Mouse (Mus musculus): Measurements from ENCODE around the gene Hnrnpr. TPM values are rescaled to one million over a fixed set of nuclear protein-coding genes. Genes with fewer than 3 reads are reported as not detected.

The Hnrnpr gene
- 215 and 234 TPM in 2 replicates for polyA plus RNA-seq (2015; fragmentation: Nextera tagmentation; extraction: Ambion mirVana)

DNA sequence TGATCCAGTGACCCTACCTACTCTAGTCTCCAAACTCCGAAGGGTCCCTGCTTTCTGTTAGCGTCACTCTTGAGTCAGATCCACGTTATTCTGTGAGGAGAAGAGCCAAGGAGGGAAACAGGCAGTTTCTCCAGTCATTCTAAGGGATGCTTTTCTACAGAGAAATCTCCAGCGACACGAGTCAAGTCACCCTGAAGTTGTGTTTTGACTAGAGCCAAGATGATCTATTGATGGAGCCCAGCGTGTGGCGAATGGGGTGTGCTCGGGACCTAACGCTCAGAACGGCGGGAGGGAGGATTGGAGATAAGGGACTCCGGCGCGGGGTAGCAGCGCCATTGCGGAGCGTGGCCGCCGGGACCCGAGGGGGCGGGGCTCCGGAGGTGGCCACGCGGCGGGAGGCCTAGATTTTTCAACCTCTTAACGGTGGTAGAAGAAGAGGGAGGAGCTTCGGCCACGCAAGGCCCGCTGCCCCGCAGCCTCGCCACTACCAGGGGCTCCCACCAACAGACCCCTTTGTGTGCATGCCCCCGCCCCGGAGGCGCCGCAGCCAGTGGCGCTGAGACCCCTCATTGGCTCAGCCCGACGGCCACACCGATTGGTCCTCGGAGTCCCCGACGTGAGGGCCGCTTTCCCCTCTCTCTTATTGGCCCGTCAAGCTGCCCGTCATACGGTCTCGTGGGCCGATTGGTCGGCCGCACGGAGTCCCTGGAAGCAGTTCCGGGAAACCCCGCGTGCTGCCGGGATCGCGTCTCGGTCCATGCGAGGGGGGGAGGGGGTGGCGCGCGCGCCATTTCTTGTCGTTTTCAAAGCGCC lies at the start of gene Hnrnpr:
TSS of gene Hnrnpr (plus strand) at position 714 of the 813 bp plus-strand sequence.
- Histone ChIP-seq H3K4me3 (peak within 1 kb of the TSS; percentile 100), H3K27me3 (no peaks in the 10 kb centered on the region)
- WGBS = under 1% methylated on average over 59 of the region's 65 CpGs

DNA sequence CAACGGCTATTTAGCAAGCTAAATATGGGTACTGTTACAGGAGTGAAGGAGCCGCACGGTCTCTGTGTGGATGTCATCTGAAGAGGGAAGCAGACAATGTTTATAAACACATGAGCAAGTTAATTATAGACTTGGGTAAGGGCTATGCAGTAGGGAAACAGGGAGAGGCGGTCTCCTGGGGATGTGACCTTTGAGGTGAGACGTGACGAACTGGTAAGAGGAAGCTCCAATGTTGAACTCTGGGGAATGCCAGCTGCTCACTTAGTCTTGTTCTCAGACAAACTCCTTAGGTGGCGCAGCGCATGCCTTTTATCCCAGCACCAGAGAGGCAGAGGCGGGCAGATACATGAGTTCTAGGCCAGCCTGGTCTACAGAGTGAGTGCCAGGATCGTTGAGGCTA lies 48.8 kb upstream of the Hnrnpr start:
- 80% methylated on average over 10 of the region's 10 CpGs for WGBS
- Histone ChIP-seq H3K9me3 (no peaks in the 10 kb centered on the region), H3K4me3 (no peak overlapping the region), H3K4me2 (no peak overlapping the region), H3K36me3 (no peaks in the 10 kb centered on the region), H3K9ac (no peak overlapping the region), H3K27me3 (no peaks in the 10 kb centered on the region), H3K27ac (replicated peaks) (no peak overlapping the region), H3K4me1 (replicated peaks) (0 out of 2 replicates have a peak, but pooled peaks cover 4% of the 10 kb centered on the region)
- no peak for ATAC-seq (ENCODE audit: low read depth)

More for the DNA sequence above, at the start of gene Hnrnpr:
- H3K9ac ChIP-seq = peak within 1 kb of the TSS; percentile 99
- ATAC-seq (ENCODE audit: low read depth) = peak; percentile 100
- peak within 1 kb of the TSS; percentile 99 for H3K27ac ChIP-seq (replicated peaks)
- H3K4me2 ChIP-seq = peak within 1 kb of the TSS; percentile 80
- H3K4me1 ChIP-seq (replicated peaks) = peaks cover 46% of the 10 kb centered on the region
- H3K36me3 ChIP-seq = no peaks in the 10 kb centered on the region
- no peaks in the 10 kb centered on the region for H3K9me3 ChIP-seq

- Histone ChIP-seq H3K9ac (no peak overlapping the region), H3K4me1 (replicated peaks) (0 out of 2 replicates have a peak, but pooled peaks cover 4% of the 10 kb centered on the region), H3K4me2 (no peak overlapping the region), H3K36me3 (no peaks in the 10 kb centered on the region), H3K27ac (replicated peaks) (no peak overlapping the region), H3K27me3 (no peaks in the 10 kb centered on the region), H3K4me3 (no peak overlapping the region), H3K9me3 (no peaks in the 10 kb centered on the region)
- ATAC-seq (ENCODE audit: low read depth) = no peak
- WGBS = 96% methylated on average over 4 of the region's 4 CpGs
Observed at GRCm38 (mm10) chr4:136263555-136263954, 47.2 kb upstream of the Hnrnpr start.

DNA sequence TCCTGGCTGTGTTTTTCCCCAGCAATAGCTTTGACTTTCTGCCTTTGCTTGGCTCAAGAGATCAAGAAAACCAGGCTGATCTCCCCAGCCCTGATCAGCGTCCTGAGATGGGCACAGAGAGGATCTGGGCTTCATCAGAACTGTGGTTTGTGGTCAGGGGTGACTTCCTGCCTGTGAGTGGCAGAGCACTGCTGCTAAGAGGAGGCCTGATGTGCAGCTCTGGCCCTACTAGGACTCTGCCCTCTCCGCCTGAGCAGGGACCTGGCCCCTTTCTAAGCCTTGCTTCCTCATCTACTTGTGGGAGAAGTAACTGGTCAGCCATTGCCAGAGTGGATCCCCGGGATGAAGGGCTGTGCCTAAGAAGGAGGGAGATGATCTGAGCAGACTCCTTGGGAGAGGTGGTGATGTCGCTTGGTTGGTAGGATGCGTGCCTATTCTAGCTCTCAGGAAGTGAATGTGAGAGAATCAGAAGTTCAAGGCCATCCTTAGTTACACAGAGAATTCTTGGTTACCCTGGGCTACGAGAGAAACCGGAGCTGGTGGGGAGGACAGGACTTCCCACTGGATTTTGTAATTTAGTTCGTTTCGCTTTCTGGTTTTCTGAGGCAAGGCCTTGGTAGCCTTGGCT lies 43.9 kb upstream of the Hnrnpr start:
- no peak overlapping the region for H3K4me2 ChIP-seq
- ATAC-seq (ENCODE audit: low read depth) = no peak
- H3K9me3 ChIP-seq = no peaks in the 10 kb centered on the region
- H3K9ac ChIP-seq = no peak overlapping the region
- H3K27me3 ChIP-seq = no peaks in the 10 kb centered on the region
- H3K27ac ChIP-seq (replicated peaks) = no peak overlapping the region
- H3K4me3 ChIP-seq = no peak overlapping the region
- H3K36me3 ChIP-seq = no peaks in the 10 kb centered on the region
- 82% methylated on average over 9 of the region's 9 CpGs for WGBS
- no peaks in the 10 kb centered on the region for H3K4me1 ChIP-seq (replicated peaks)

DNA sequence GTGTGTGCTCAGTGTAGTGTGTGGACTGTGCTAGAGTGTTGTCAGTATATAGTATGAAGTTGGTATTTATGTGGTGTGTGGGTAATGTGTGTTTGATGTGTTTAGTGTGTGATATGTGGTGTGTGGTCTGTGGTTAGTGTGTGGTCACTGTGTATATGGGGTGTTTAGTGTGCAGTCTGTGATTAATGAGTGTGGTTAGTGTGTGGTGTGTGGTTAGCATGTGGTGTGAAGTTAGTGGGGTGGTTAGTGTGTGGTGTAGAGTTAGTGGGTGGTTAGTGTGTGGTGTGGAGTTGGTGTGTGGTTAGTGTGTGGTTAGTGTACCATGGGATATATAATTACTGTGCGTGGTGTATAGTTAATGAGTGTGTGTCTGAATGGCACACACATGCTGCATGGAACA lies 41.8 kb upstream of the Hnrnpr start:
- Histone ChIP-seq H3K27ac (replicated peaks) (no peak overlapping the region), H3K4me2 (no peak overlapping the region), H3K36me3 (no peaks in the 10 kb centered on the region; the same call in 1 of the 2 replicates), H3K9ac (0 out of 2 replicates have a peak overlapping the region, but pooled peaks have one; percentile 5), H3K4me3 (no peak overlapping the region), H3K4me1 (replicated peaks) (no peaks in the 10 kb centered on the region), H3K27me3 (no peaks in the 10 kb centered on the region), H3K9me3 (peaks cover 13% of the 10 kb centered on the region)
- no peak for ATAC-seq (ENCODE audit: low read depth)
- 90% methylated on average over 1 of the region's 1 CpGs for WGBS

DNA sequence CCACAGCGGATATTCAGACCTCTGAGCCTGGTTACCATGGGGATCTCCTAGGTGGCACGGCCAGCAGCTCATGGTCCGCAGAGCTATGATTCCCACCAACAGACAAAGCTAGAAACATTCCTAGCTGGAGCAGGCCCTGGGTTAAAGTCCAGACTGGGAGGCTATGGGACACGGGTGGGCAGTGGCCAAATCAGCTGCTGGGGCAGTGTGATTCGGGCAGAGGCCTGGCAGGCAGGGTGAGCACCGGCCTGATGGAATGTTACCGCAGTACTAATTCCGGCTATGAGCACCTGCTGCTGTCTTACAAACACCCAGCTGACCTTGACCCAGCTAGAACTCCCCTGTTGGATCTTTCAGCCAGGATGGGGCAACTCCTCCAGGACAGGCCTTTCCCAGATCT lies 40.1 kb upstream of the Hnrnpr start:
- WGBS = 89% methylated on average over 8 of the region's 8 CpGs
- Histone ChIP-seq H3K36me3 (no peaks in the 10 kb centered on the region; the same call in 1 of the 2 replicates), H3K9me3 (peaks cover 13% of the 10 kb centered on the region)

DNA sequence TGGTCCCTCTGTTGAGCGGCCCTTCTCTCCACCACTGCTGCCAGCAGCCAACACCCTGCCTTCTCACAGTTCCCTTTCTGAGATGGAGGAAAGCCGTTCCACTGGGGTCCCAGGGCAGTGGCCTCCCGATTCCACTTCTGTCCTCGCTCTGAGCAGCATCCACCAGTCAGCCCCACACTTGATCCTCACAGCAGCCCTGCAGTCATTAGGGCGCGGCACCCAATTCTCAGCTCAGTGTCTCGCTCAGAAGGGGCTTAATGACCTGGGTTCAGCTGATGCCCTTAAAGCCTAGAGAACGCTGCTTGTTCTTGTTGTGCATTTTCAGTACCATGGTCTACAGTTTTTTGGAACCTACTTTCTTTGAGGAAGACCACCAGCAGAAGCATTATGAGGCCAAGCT lies 29.6 kb upstream of the Hnrnpr start:
- no peak overlapping the region for H3K9ac ChIP-seq
- H3K27ac ChIP-seq (replicated peaks) = no peak overlapping the region
- no peak for ATAC-seq (ENCODE audit: low read depth)
- H3K27me3 ChIP-seq = no peaks in the 10 kb centered on the region
- H3K4me1 ChIP-seq (replicated peaks) = peaks cover 29% of the 10 kb centered on the region
- no peaks in the 10 kb centered on the region for H3K36me3 ChIP-seq
- no peaks in the 10 kb centered on the region for H3K9me3 ChIP-seq
- 78% methylated on average over 8 of the region's 8 CpGs for WGBS
- H3K4me3 ChIP-seq = no peak overlapping the region
- no peak overlapping the region for H3K4me2 ChIP-seq

More for the DNA sequence above, 40.1 kb upstream of the Hnrnpr start:
- H3K27ac ChIP-seq (replicated peaks) = no peak overlapping the region
- H3K4me2 ChIP-seq = no peak overlapping the region
- no peak overlapping the region for H3K4me3 ChIP-seq
- no peak for ATAC-seq (ENCODE audit: low read depth)
- no peaks in the 10 kb centered on the region for H3K27me3 ChIP-seq
- no peak overlapping the region for H3K9ac ChIP-seq
- H3K4me1 ChIP-seq (replicated peaks) = no peaks in the 10 kb centered on the region

GRCm38 (mm10) chr4:136281611-136282010 lies 29.1 kb upstream of the Hnrnpr start:
- peaks cover 33% of the 10 kb centered on the region for H3K4me1 ChIP-seq (replicated peaks)
- no peak overlapping the region for H3K9ac ChIP-seq
- no peaks in the 10 kb centered on the region for H3K9me3 ChIP-seq
- H3K27ac ChIP-seq (replicated peaks) = no peak overlapping the region
- no peak overlapping the region for H3K4me3 ChIP-seq
- no peak for ATAC-seq (ENCODE audit: low read depth)
- H3K27me3 ChIP-seq = no peaks in the 10 kb centered on the region
- 64% methylated on average over 9 of the region's 9 CpGs for WGBS
- H3K36me3 ChIP-seq = no peaks in the 10 kb centered on the region
- H3K4me2 ChIP-seq = no peak overlapping the region

DNA sequence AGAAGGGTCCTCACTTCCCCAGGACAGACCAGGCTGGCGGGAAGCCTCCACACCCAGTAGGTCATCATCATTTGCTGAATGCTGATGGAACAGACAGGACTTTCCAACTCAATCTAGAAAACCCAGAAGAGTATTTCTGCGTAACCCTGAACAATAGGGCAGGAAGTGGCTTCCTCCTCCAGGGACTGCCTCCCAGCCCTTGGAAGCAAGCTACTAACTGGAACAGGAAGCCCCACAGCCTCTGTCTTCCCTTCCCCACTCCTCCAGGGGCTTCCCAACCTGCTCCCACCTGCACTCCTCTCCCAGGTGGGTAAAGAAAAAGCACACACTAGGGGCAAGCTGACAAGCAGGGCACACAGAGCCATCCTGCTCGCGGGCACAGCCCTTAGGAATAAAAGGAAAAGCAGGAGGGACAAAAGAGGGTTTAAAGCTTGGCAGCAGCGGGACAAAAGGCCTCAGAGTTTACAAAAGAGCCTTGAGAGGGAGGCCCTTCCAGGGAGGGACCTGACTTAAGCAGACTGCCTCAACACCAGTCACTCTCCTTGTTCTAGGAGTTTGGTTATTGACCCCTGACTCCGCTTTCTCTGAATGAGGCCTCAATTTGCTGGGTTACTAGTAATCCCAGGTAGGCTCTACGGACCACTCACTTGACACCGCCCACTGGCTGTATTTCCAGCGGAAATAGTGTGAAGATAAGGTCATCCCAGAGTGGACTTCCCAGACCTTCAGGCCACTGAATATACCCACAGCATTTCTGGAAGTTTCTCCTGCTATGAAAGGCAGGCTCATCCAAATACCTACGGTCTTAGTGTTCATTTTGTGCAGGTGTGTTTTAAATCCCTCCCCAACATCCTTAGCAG lies 27.9 kb upstream of the Hnrnpr start:
- H3K4me2 ChIP-seq = no peak overlapping the region

GRCm38 (mm10) chr4:136283783-136284182 lies 27.0 kb upstream of the Hnrnpr start:
- Histone ChIP-seq H3K36me3 (peaks cover 16% of the 10 kb centered on the region), H3K4me1 (replicated peaks) (peaks cover 46% of the 10 kb centered on the region), H3K4me3 (peak overlapping the region; percentile 80; the same call in 1 of the 2 replicates), H3K4me2 (peak overlapping the region; percentile 97), H3K27me3 (peaks cover 10% of the 10 kb centered on the region), H3K27ac (replicated peaks) (peak overlapping the region; percentile 96), H3K9me3 (peaks cover 7% of the 10 kb centered on the region; the same call in 1 of the 2 replicates), H3K9ac (no peak overlapping the region)
- no peak for ATAC-seq (ENCODE audit: low read depth)
- 27% methylated on average over 2 of the region's 2 CpGs for WGBS

More for the DNA sequence above, 27.9 kb upstream of the Hnrnpr start:
- Histone ChIP-seq H3K27me3 (peaks cover 2% of the 10 kb centered on the region), H3K9me3 (peaks cover under 1% of the 10 kb centered on the region; the same call in 1 of the 2 replicates), H3K4me1 (replicated peaks) (peaks cover 45% of the 10 kb centered on the region), H3K27ac (replicated peaks) (peak overlapping the region; percentile 96), H3K4me3 (no peak overlapping the region), H3K36me3 (peaks cover 8% of the 10 kb centered on the region), H3K9ac (peak overlapping the region; percentile 38)
- WGBS = 19% methylated on average over 10 of the region's 10 CpGs
- no peak for ATAC-seq (ENCODE audit: low read depth)

DNA sequence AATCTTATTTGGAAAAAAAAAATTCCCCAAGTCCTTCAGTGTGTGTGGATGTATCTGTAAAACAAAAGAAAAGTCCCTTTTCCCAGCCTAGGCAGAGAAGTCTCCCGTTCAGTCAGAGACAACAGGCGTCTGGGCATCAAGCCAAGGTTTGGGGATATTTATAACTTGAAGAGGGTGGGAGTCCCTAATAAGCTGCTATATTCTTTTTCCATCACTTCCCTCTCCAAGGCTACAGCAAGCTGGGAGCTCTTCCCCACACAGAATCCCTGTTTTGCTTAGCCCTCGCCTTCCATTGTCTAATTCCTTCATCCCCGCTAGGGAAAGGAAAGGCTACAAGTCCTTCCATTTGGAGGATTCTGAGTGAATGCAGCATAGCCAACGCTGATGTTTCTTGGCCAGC lies 26.3 kb upstream of the Hnrnpr start, which contains the start of gene Zfp46:
TSS of gene Zfp46 (plus strand) at position 229 of the 400 bp plus-strand sequence.
- ATAC-seq (ENCODE audit: low read depth) = peak; percentile 6; the same call in 1 of the 2 replicates
- WGBS = 18% methylated on average over 5 of the region's 5 CpGs
- Histone ChIP-seq H3K9ac (peak within 1 kb of the TSS; percentile 90), H3K4me1 (replicated peaks) (peaks cover 46% of the 10 kb centered on the region), H3K9me3 (peaks cover 7% of the 10 kb centered on the region; the same call in 1 of the 2 replicates), H3K4me2 (peak within 1 kb of the TSS; percentile 97), H3K36me3 (peaks cover 21% of the 10 kb centered on the region), H3K27ac (replicated peaks) (peak within 1 kb of the TSS; percentile 96), H3K4me3 (peak within 1 kb of the TSS; percentile 80), H3K27me3 (peaks cover 17% of the 10 kb centered on the region)

Measured in neural tube, embryonic 13.5 days (tissue).